Comparison of ENCODE assay signal across 8 mouse cellular contexts in genomic region chr2:178326750-178327465, GRCm38 (mm10).
DNase-seq lines count a peak whose midpoint lies in the region; ATAC-seq and TF ChIP-seq lines count a peak whose summit lies in the region.

No protein-coding gene starts in this region.

- no peak overlapping the region for H3K9ac ChIP-seq in lung, embryonic 14.5 days
- no peak overlapping the region for H3K9ac ChIP-seq in hindbrain, embryonic 15.5 days
- peak overlapping the region; percentile 27; the same call in 1 of the 2 replicates for H3K9ac ChIP-seq in neural tube, embryonic 13.5 days

- no peak for TF ChIP-seq CTCF in lung, embryonic 14.5 days (IDR thresholded peaks at IDR 0.05; ENCODE audit: low read depth)

- peak; percentile 69; the same call in 1 of the 2 replicates for ATAC-seq in lung, embryonic 14.5 days (ENCODE audit: insufficient read depth)
- ATAC-seq in hindbrain, embryonic 15.5 days (ENCODE audit: low FRiP score, low read depth): peak; percentile 57
- peak; percentile 75 for ATAC-seq in neural tube, embryonic 13.5 days (ENCODE audit: low read depth)
- no peak for ATAC-seq in inflammation-experienced regulatory T-cells, adult 6 months

- DNase-seq in cerebellum, adult 11 months: peak; percentile 19
- no peak for DNase-seq in cerebellum, postnatal 4 days (ENCODE audit: low spot score in 2 of 2)
- DNase-seq in lung, embryonic 14.5 days: peak; percentile 61
- DNase-seq in lung, postnatal 14 days: no peak
- DNase-seq in adrenal gland, postnatal 14 days: no peak

- H3K27ac ChIP-seq in lung, embryonic 14.5 days (ENCODE audit: low read depth): no peak overlapping the region
- peak overlapping the region; percentile 80 for H3K27ac ChIP-seq in hindbrain, embryonic 15.5 days (replicated peaks)
- H3K27ac ChIP-seq in neural tube, embryonic 13.5 days (replicated peaks): peak overlapping the region; percentile 88

- H3K4me3 ChIP-seq in lung, embryonic 14.5 days (ENCODE audit: low read depth, low read length): no peak overlapping the region
- H3K4me3 ChIP-seq in hindbrain, embryonic 15.5 days: peak overlapping the region; percentile 33; the same call in 1 of the 2 replicates
- H3K4me3 ChIP-seq in neural tube, embryonic 13.5 days: no peak overlapping the region

- no peaks in the 10 kb centered on the region for H3K36me3 ChIP-seq in lung, embryonic 14.5 days (ENCODE audit: insufficient read depth)
- peaks cover 6% of the 10 kb centered on the region; the same call in 1 of the 2 replicates for H3K36me3 ChIP-seq in hindbrain, embryonic 15.5 days
- 0 out of 2 replicates have a peak, but pooled peaks cover 6% of the 10 kb centered on the region for H3K36me3 ChIP-seq in neural tube, embryonic 13.5 days

- H3K27me3 ChIP-seq in lung, embryonic 14.5 days (ENCODE audit: insufficient read depth, low read length): no peaks in the 10 kb centered on the region
- H3K27me3 ChIP-seq in hindbrain, embryonic 15.5 days: no peaks in the 10 kb centered on the region
- no peaks in the 10 kb centered on the region for H3K27me3 ChIP-seq in neural tube, embryonic 13.5 days

- 17% methylated on average over 5 of the region's 5 CpGs for WGBS in lung, embryonic 14.5 days
- WGBS in hindbrain, embryonic 15.5 days: 18% methylated on average over 5 of the region's 5 CpGs
- WGBS in neural tube, embryonic 13.5 days: 14% methylated on average over 5 of the region's 5 CpGs

- no peaks in the 10 kb centered on the region for H3K4me1 ChIP-seq in lung, embryonic 14.5 days (ENCODE audit: insufficient read depth)
- H3K4me1 ChIP-seq in hindbrain, embryonic 15.5 days (replicated peaks): peaks cover 37% of the 10 kb centered on the region
- H3K4me1 ChIP-seq in neural tube, embryonic 13.5 days (replicated peaks): peaks cover 34% of the 10 kb centered on the region

- H3K9me3 ChIP-seq in lung, embryonic 14.5 days (ENCODE audit: low read depth, low read length): no peaks in the 10 kb centered on the region
- H3K9me3 ChIP-seq in hindbrain, embryonic 15.5 days: no peaks in the 10 kb centered on the region
- no peaks in the 10 kb centered on the region for H3K9me3 ChIP-seq in neural tube, embryonic 13.5 days

- H3K4me2 ChIP-seq in lung, embryonic 14.5 days: peak overlapping the region; percentile 21
- H3K4me2 ChIP-seq in hindbrain, embryonic 15.5 days: peak overlapping the region; percentile 57
- H3K4me2 ChIP-seq in neural tube, embryonic 13.5 days: peak overlapping the region; percentile 51

Comparison
In these comparisons a context has a peak if more than half of its experiments do, and no peak if none do; other contexts are left out.
1. DNase-seq: peak in cerebellum, adult 11 months (single experiment) and lung, embryonic 14.5 days (single experiment); none in cerebellum, postnatal 4 days (0 of 2), lung, postnatal 14 days (single experiment) and adrenal gland, postnatal 14 days (single experiment).
2. Peak in every context shown above with its lines, with median percentiles within 50 percentile points of each other: H3K4me2 ChIP-seq.